Mouse (Mus musculus) kidney, embryonic 16.5 days (tissue): Measurements from ENCODE around the gene Kdm2a. TPM values are rescaled to one million over a fixed set of nuclear protein-coding genes. Genes with fewer than 3 reads are reported as not detected.

Experiments
- ATAC-seq: fragments of 200-750 bp; cut with Nextera tagmentation; 2 replicates; pipeline ENCODE4 v1.8.0; 2017; ENCODE audit warnings: moderate TSS enrichment; ENCODE audit not compliant: low FRiP score, low TSS enrichment
- H3K27ac ChIP-seq: fragments of 300-500 bp; sonication (generic); 2 replicates; pipeline ENCODE4 v1.5.1; 2014; ENCODE audit warnings: low read length
- H3K27me3 ChIP-seq: fragments of 300-500 bp; sonication (generic); 2 replicates; pipeline ENCODE4 v1.6.1; 2014; ENCODE audit warnings: low read length, control low read depth, mixed read lengths; ENCODE audit not compliant: insufficient read depth
- H3K36me3 ChIP-seq: fragments of 300-500 bp; sonication (generic); 2 replicates; pipeline ENCODE4 v1.6.1; 2014; ENCODE audit warnings: low read length, control low read depth, mixed read lengths; ENCODE audit not compliant: insufficient read depth
- H3K4me1 ChIP-seq: fragments of 300-500 bp; sonication (generic); 2 replicates; pipeline ENCODE4 v1.6.1; 2014; ENCODE audit warnings: low read length, control low read depth, mixed read lengths; ENCODE audit not compliant: insufficient read depth
- H3K4me2 ChIP-seq: fragments of 300-500 bp; sonication (generic); replicated peaks from 2 replicates; pipeline ENCODE4 v1.6.1; 2014; ENCODE audit warnings: low read depth, low read length
- H3K4me3 ChIP-seq: fragments of 300-500 bp; sonication (generic); 2 replicates; pipeline ENCODE4 v1.5.1; 2014; ENCODE audit warnings: mild to moderate bottlenecking, low read length
- H3K9ac ChIP-seq: fragments of 300-500 bp; sonication (generic); replicated peaks from 2 replicates; pipeline ENCODE4 v1.6.1; 2014; ENCODE audit warnings: low read length
- H3K9me3 ChIP-seq: fragments of 300-500 bp; sonication (generic); 2 replicates; pipeline ENCODE4 v1.6.1; 2016; ENCODE audit warnings: low read length, control low read depth
- WGBS: fragments of 180-500 bp; shearing (Covaris S2); extraction: QIAGEN DNeasy Blood & Tissue Kit; methylation state at CpG from one replicate; pipeline ENCODE4 v1.1.7; 2014; 5-methylcytosine and 5-hydroxymethylcytosine counted together
- polyA plus RNA-seq: library from polyadenylated mRNA; unstranded; fragments of >200 nt; fragmentation: Nextera tagmentation; extraction: Ambion mirVana; gene quantifications from 2 replicates; pipeline ENCODE4 v1.2.1, GENCODE M21; 2015

The Kdm2a gene
- 47.5 and 56.2 TPM in 2 replicates for polyA plus RNA-seq

GRCm38 (mm10) chr19:4397798-4398629 is at the start of gene Kdm2a:
Gene Kdm2a, minus strand, starts transcription at chr19:4398285.
- H3K9ac ChIP-seq, result peak within 1 kb of the TSS; percentile 82
- no peaks in the 10 kb centered on the region for H3K9me3 ChIP-seq
- WGBS, result under 1% methylated on average over 76 of the region's 82 CpGs
- H3K4me3 ChIP-seq, result peak within 1 kb of the TSS; percentile 98
- peaks cover 2% of the 10 kb centered on the region; the same call in 1 of the 2 replicates for H3K36me3 ChIP-seq
- ATAC-seq, result peak; percentile 44
- no peaks in the 10 kb centered on the region for H3K27me3 ChIP-seq
- H3K4me1 ChIP-seq, result peaks cover 19% of the 10 kb centered on the region
- H3K27ac ChIP-seq, result peak within 1 kb of the TSS; percentile 83
- H3K4me2 ChIP-seq, result peak within 1 kb of the TSS; percentile 87

- WGBS, result 93% methylated on average over 9 of the region's 9 CpGs
- Histone ChIP-seq H3K36me3 (no peaks in the 10 kb centered on the region), H3K4me3 (no peak overlapping the region), H3K9me3 (no peaks in the 10 kb centered on the region), H3K27me3 (no peaks in the 10 kb centered on the region), H3K4me2 (no peak overlapping the region), H3K4me1 (peaks cover 18% of the 10 kb centered on the region), H3K27ac (no peak overlapping the region), H3K9ac (no peak overlapping the region)
- no peak for ATAC-seq
These were observed 49.4 kb upstream of the Kdm2a start for GRCm38 (mm10) chr19:4447445-4447844.

- ATAC-seq, result no peak
- 85% methylated on average over 8 of the region's 8 CpGs for WGBS
- Histone ChIP-seq H3K4me2 (no peak overlapping the region), H3K36me3 (no peaks in the 10 kb centered on the region), H3K9ac (no peak overlapping the region), H3K27ac (no peak overlapping the region), H3K9me3 (no peaks in the 10 kb centered on the region), H3K4me3 (no peak overlapping the region), H3K27me3 (no peaks in the 10 kb centered on the region), H3K4me1 (peaks cover 17% of the 10 kb centered on the region)
These were observed 48.8 kb upstream of the Kdm2a start for GRCm38 (mm10) chr19:4446661-4447420.

- Histone ChIP-seq H3K27ac (peak overlapping the region; percentile 91), H3K9ac (no peak overlapping the region), H3K4me1 (peaks cover 36% of the 10 kb centered on the region), H3K36me3 (no peaks in the 10 kb centered on the region), H3K4me2 (0 out of 2 replicates have a peak overlapping the region, but pooled peaks have one; percentile 13), H3K4me3 (no peak overlapping the region), H3K9me3 (no peaks in the 10 kb centered on the region), H3K27me3 (no peaks in the 10 kb centered on the region)
- whole genome bisulfite sequencing, result 7% methylated on average over 3 of the region's 3 CpGs
- peak; percentile 20; the same call in 1 of the 2 replicates for ATAC-seq
These were observed 44.3 kb upstream of the Kdm2a start for GRCm38 (mm10) chr19:4442408-4442807.

GRCm38 (mm10) chr19:4441621-4442161 is 43.6 kb upstream of the Kdm2a start:
- H3K4me3 ChIP-seq, result no peak overlapping the region; the same call in 1 of the 2 replicates
- 14% methylated on average over 10 of the region's 10 CpGs for WGBS
- peak overlapping the region; percentile 91 for H3K27ac ChIP-seq
- peaks cover 36% of the 10 kb centered on the region for H3K4me1 ChIP-seq
- H3K9me3 ChIP-seq, result no peaks in the 10 kb centered on the region
- no peaks in the 10 kb centered on the region for H3K36me3 ChIP-seq
- H3K4me2 ChIP-seq, result peak overlapping the region; percentile 13; the same call in 1 of the 2 replicates
- no peak overlapping the region for H3K9ac ChIP-seq
- H3K27me3 ChIP-seq, result no peaks in the 10 kb centered on the region
- peak; percentile 84 for ATAC-seq

GRCm38 (mm10) chr19:4441090-4441591 is 43.1 kb upstream of the Kdm2a start:
- Histone ChIP-seq H3K4me2 (peak overlapping the region; percentile 90), H3K36me3 (peaks cover 3% of the 10 kb centered on the region; the same call in 1 of the 2 replicates), H3K27ac (peak overlapping the region; percentile 91), H3K4me1 (peaks cover 36% of the 10 kb centered on the region), H3K4me3 (no peak overlapping the region), H3K9me3 (no peaks in the 10 kb centered on the region), H3K27me3 (no peaks in the 10 kb centered on the region), H3K9ac (no peak overlapping the region)
- ATAC-seq, result no peak
- 27% methylated on average over 6 of the region's 6 CpGs for WGBS

- Histone ChIP-seq H3K27ac (peak overlapping the region; percentile 91), H3K36me3 (peaks cover 13% of the 10 kb centered on the region; the same call in 1 of the 2 replicates), H3K9me3 (peaks cover 4% of the 10 kb centered on the region; the same call in 1 of the 2 replicates), H3K4me1 (peaks cover 36% of the 10 kb centered on the region), H3K9ac (peak overlapping the region; percentile 81), H3K4me2 (peak overlapping the region; percentile 90), H3K4me3 (peak overlapping the region; percentile 74), H3K27me3 (no peaks in the 10 kb centered on the region)
- 9% methylated on average over 8 of the region's 8 CpGs for WGBS
- ATAC-seq, result no peak
These were observed 42.1 kb upstream of the Kdm2a start for GRCm38 (mm10) chr19:4440222-4440621.

GRCm38 (mm10) chr19:4439161-4439801 is 41.2 kb upstream of the Kdm2a start, which contains the start of gene Rhod:
Gene Rhod, minus strand, starts transcription at chr19:4439432.
- peaks cover 4% of the 10 kb centered on the region; the same call in 1 of the 2 replicates for H3K9me3 ChIP-seq
- H3K27ac ChIP-seq, result peak within 1 kb of the TSS; percentile 91
- peaks cover 13% of the 10 kb centered on the region; the same call in 1 of the 2 replicates for H3K36me3 ChIP-seq
- no peaks in the 10 kb centered on the region for H3K27me3 ChIP-seq
- H3K4me2 ChIP-seq, result peak within 1 kb of the TSS; percentile 90
- H3K4me3 ChIP-seq, result peak within 1 kb of the TSS; percentile 74
- peak within 1 kb of the TSS; percentile 81 for H3K9ac ChIP-seq
- peak; percentile 50 for ATAC-seq
- H3K4me1 ChIP-seq, result peaks cover 36% of the 10 kb centered on the region
- WGBS, result under 1% methylated on average over 50 of the region's 51 CpGs

GRCm38 (mm10) chr19:4438791-4439160 is 40.7 kb upstream of the Kdm2a start:
- WGBS, result 5% methylated on average over 8 of the region's 8 CpGs
- H3K27me3 ChIP-seq, result no peaks in the 10 kb centered on the region
- H3K9ac ChIP-seq, result peak overlapping the region; percentile 81
- H3K27ac ChIP-seq, result peak overlapping the region; percentile 91
- peaks cover 4% of the 10 kb centered on the region; the same call in 1 of the 2 replicates for H3K9me3 ChIP-seq
- ATAC-seq, result no peak
- H3K4me1 ChIP-seq, result peaks cover 36% of the 10 kb centered on the region
- H3K4me2 ChIP-seq, result peak overlapping the region; percentile 90
- H3K4me3 ChIP-seq, result peak overlapping the region; percentile 74
- peaks cover 13% of the 10 kb centered on the region; the same call in 1 of the 2 replicates for H3K36me3 ChIP-seq
